Mouse (Mus musculus) liver, adult 2 months (tissue): ENCODE measurements around the gene Golga2. TPM values are rescaled to one million over a fixed set of nuclear protein-coding genes. Genes with fewer than 3 reads are reported as not detected.

Experiments
- DNase-seq: peaks from one replicate; pipeline ENCODE4 v3.0.0-alpha.2; 2011; ENCODE audit warnings: low read depth, low spot score; ENCODE audit errors: extremely low read depth
- H3K27ac ChIP-seq: fragments of 200-500 bp; replicated peaks from 2 replicates; pipeline ENCODE4 v1.5.1; 2012; ENCODE audit warnings: low read depth, mild to moderate bottlenecking, control low read depth, inconsistent platforms, low read length; ENCODE audit not compliant: insufficient read depth
- H3K27me3 ChIP-seq: fragments of 200-500 bp; 2 replicates; pipeline ENCODE4 v1.6.1; 2012; ENCODE audit warnings: mild to moderate bottlenecking, moderate library complexity, low read length, inconsistent platforms; ENCODE audit not compliant: control insufficient read depth, insufficient read depth
- H3K36me3 ChIP-seq: fragments of 200-500 bp; 2 replicates; pipeline ENCODE4 v1.6.1; 2012; ENCODE audit warnings: low read length, inconsistent platforms; ENCODE audit not compliant: control insufficient read depth, insufficient read depth
- H3K4me1 ChIP-seq: fragments of 200-500 bp; 2 replicates; pipeline ENCODE4 v1.6.1; 2011; ENCODE audit warnings: low read length; ENCODE audit not compliant: control insufficient read depth, insufficient read depth
- H3K4me3 ChIP-seq: fragments of 200-500 bp; 2 replicates; pipeline ENCODE4 v1.5.1; 2011; ENCODE audit warnings: low read depth, mild to moderate bottlenecking, control low read depth, low read length, moderate library complexity; ENCODE audit not compliant: insufficient read depth
- H3K79me2 ChIP-seq: fragments of 200-500 bp; 2 replicates; pipeline ENCODE4 v1.6.1; 2012; ENCODE audit warnings: inconsistent platforms, mild to moderate bottlenecking, low read length, moderate library complexity; ENCODE audit not compliant: control insufficient read depth, insufficient read depth
- H3K9ac ChIP-seq: fragments of 200-500 bp; 2 replicates; pipeline ENCODE4 v1.6.1; 2012; ENCODE audit warnings: low read depth, mild to moderate bottlenecking, control low read depth, inconsistent platforms, low read length
- CTCF ChIP-seq: fragments of 200-500 bp; IDR thresholded peaks from 2 replicates; pipeline ENCODE4 v1.5.1; 2011; ENCODE audit warnings: low read depth, low read length, control low read depth
- POLR2A ChIP-seq: fragments of 200-500 bp; IDR thresholded peaks from 2 replicates; pipeline ENCODE4 v1.6.1; 2011; ENCODE audit warnings: low read length, control low read depth; ENCODE audit not compliant: insufficient read depth; ENCODE audit errors: extremely low read depth
- WGBS: fragments of 180-500 bp; shearing (Covaris S2); methylation state at CpG from one replicate; pipeline ENCODE4 v1.1.7; 2018; 5-methylcytosine and 5-hydroxymethylcytosine counted together
- polyA plus RNA-seq: library from polyadenylated mRNA; depleted of rRNA; stranded (reverse); fragments of >200 nt; gene quantifications from 2 replicates; pipeline ENCODE4 v1.2.3, GENCODE M21; 2012
- total RNA-seq: library from RNA; depleted of rRNA; stranded (reverse); fragments of >200 nt; gene quantifications from 2 replicates; pipeline ENCODE4 v1.2.3, GENCODE M21; 2014

Golga2 gene
- total and polyA plus RNA-seq, 2 experiments = 16.0 to 17.0 TPM

GRCm38 (mm10) chr2:32332159-32332558 is 45.0 kb downstream of the Golga2 start:
- Histone ChIP-seq H3K79me2 (no peaks in the 10 kb centered on the region), H3K36me3 (no peaks in the 10 kb centered on the region), H3K4me3 (no peak overlapping the region), H3K9ac (no peak overlapping the region), H3K27ac (no peak overlapping the region), H3K27me3 (no peaks in the 10 kb centered on the region), H3K4me1 (no peaks in the 10 kb centered on the region)
- no peak for DNase-seq
- TF ChIP-seq POLR2A (no peak), CTCF (no peak)
- WGBS = 85% methylated on average over 5 of the region's 5 CpGs

DNA sequence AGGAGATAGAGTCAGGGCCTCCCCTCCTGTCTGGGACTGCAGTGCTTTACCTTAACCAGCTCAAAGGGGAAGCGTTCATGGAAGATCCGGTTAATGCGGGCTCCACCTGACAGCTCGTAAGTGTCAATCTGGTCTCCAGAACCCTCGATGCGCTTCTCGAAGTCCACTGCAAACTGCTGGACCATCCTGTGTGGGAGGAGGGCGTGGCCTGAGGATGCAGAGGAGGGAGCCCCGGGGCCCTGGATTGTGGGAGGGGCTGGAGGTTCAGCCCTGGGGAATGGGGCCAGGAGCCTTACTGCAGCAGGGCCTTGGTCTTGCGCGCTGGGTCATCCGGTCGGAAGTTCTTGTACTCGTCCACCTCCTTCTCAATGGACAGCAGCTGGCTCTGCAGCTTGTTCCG is 48.7 kb downstream of the Golga2 start:
- no peak overlapping the region for H3K27ac ChIP-seq
- H3K36me3 ChIP-seq = no peaks in the 10 kb centered on the region
- H3K4me3 ChIP-seq = no peak overlapping the region
- no peaks in the 10 kb centered on the region for H3K4me1 ChIP-seq
- no peaks in the 10 kb centered on the region for H3K79me2 ChIP-seq
- no peaks in the 10 kb centered on the region for H3K27me3 ChIP-seq
- no peak for DNase-seq
- no peak for TF ChIP-seq POLR2A
- TF ChIP-seq CTCF = no peak
- WGBS = 65% methylated on average over 15 of the region's 15 CpGs
- H3K9ac ChIP-seq = no peak overlapping the region

DNA sequence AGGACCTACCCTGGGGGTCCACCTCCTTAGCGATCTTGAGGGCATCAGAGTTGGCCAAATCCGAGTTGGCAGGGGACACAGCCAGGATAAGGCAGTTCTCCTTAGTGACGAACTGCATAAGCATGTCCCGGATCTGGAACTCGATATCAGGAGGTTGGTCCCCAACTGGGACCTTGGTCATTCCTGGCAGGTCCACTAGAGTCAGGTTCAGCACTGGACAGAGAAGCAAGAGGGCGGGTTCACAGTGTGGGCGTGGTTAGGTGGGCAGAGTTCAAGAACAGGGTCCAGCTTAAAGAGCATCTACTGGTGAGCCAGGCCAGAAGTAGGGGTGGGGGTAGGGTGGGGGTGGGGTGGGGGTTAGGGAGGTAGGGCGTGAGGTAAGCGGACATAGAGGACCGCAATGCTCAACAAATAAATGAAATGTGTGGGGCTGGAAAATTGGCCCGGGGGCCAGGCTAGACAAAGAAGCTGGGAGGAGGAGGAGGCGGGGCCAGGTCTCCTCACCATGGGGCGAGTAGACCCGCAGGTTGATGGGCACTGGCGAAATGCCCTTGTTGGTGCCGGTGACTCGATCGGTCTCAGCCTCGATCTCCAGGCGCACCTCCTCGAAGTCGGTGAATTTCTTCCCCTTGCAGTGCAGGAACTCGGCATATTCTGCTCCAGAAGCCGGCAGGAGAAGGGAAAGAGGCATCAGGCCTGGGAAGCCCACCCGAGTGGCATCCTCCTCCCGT is 52.9 kb downstream of the Golga2 start:
- no peaks in the 10 kb centered on the region for H3K79me2 ChIP-seq
- H3K36me3 ChIP-seq = no peaks in the 10 kb centered on the region
- no peak overlapping the region for H3K27ac ChIP-seq
- peak; percentile 11 for DNase-seq
- H3K4me3 ChIP-seq = no peak overlapping the region
- H3K27me3 ChIP-seq = no peaks in the 10 kb centered on the region
- no peak overlapping the region for H3K9ac ChIP-seq
- TF ChIP-seq POLR2A (no peak), CTCF (no peak)
- WGBS = 48% methylated on average over 26 of the region's 26 CpGs
- H3K4me1 ChIP-seq = no peaks in the 10 kb centered on the region

- no peak overlapping the region for H3K4me3 ChIP-seq
- DNase-seq = no peak
- H3K27ac ChIP-seq = no peak overlapping the region
- TF ChIP-seq CTCF = no peak
- no peak for TF ChIP-seq POLR2A
- no peaks in the 10 kb centered on the region for H3K36me3 ChIP-seq
- no peaks in the 10 kb centered on the region for H3K79me2 ChIP-seq
- no peaks in the 10 kb centered on the region for H3K4me1 ChIP-seq
- 87% methylated on average over 13 of the region's 13 CpGs for WGBS
- H3K9ac ChIP-seq = no peak overlapping the region
- H3K27me3 ChIP-seq = no peaks in the 10 kb centered on the region
Measured at GRCm38 (mm10) chr2:32340836-32341633, 53.9 kb downstream of the Golga2 start.

DNA sequence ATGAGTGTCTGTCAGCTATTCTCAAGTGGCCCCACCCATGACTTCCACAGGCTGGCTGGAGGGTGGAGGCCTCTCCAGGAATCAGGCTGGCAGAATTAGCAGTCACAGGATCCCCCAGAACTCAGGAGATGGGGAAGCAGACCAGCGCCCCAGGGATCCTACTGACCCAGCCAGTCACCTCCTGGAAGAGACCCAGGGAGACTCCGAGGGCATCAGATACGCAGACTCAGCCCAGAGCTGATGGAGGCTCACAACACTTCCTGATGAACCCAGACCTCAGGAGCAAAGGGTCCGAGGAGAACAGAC is 54.4 kb downstream of the Golga2 start:
- Histone ChIP-seq H3K27me3 (no peaks in the 10 kb centered on the region), H3K4me3 (no peak overlapping the region), H3K27ac (no peak overlapping the region), H3K36me3 (no peaks in the 10 kb centered on the region), H3K79me2 (no peaks in the 10 kb centered on the region), H3K9ac (no peak overlapping the region), H3K4me1 (no peaks in the 10 kb centered on the region)
- DNase-seq = no peak
- 85% methylated on average over 4 of the region's 4 CpGs for WGBS
- no peak for TF ChIP-seq CTCF
- no peak for TF ChIP-seq POLR2A

DNA sequence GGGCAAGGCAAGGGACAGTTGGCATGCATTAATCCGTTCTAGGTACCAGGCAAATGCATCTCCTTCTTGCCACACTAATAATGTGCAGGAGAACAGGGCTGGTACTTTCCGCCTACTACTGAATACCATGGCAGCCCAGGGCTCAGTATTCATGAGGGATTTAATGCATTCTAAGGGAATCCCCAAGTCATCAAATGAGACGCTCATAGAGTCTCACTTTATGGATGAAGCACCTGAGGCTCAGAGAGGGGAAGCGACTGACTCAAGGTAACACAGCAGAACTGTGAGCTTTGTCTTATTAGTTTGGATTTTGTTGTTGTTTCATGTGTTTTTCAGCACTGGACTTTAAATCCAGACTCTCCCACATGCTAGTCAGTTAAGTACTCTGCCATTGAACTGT is 54.9 kb downstream of the Golga2 start:
- Histone ChIP-seq H3K4me3 (no peak overlapping the region), H3K79me2 (no peaks in the 10 kb centered on the region), H3K9ac (no peak overlapping the region), H3K27me3 (no peaks in the 10 kb centered on the region), H3K27ac (no peak overlapping the region), H3K4me1 (no peaks in the 10 kb centered on the region), H3K36me3 (no peaks in the 10 kb centered on the region)
- WGBS = 93% methylated on average over 4 of the region's 4 CpGs
- TF ChIP-seq CTCF (no peak), POLR2A (no peak)
- DNase-seq = no peak
